Mouse (Mus musculus): Measurements from ENCODE around the gene Ticam1. TPM values are rescaled to one million over a fixed set of nuclear protein-coding genes. Genes with fewer than 3 reads are reported as not detected.

Gene Ticam1
- polyA plus RNA-seq, 1 experiment from 2014 or later, result 1.2 TPM

GRCm38 (mm10) chr17:56273986-56274385 lies 2.6 kb downstream of the Ticam1 start:
- no peak overlapping the region for H3K4me2 ChIP-seq
- H3K36me3 ChIP-seq, result no peaks in the 10 kb centered on the region
- H3K4me3 ChIP-seq (replicated peaks), result no peak overlapping the region
- no peak overlapping the region for H3K9ac ChIP-seq (replicated peaks)
- peaks cover 31% of the 10 kb centered on the region for H3K4me1 ChIP-seq
- no peak for ATAC-seq (ENCODE audit: low FRiP score)
- H3K9me3 ChIP-seq (replicated peaks), result no peaks in the 10 kb centered on the region
- 90% methylated on average over 5 of the region's 5 CpGs for WGBS
- H3K27ac ChIP-seq (replicated peaks), result no peak overlapping the region
- H3K27me3 ChIP-seq (replicated peaks), result no peaks in the 10 kb centered on the region

- no peak for ATAC-seq (ENCODE audit: low FRiP score)
- no peak overlapping the region for H3K4me2 ChIP-seq
Measured at GRCm38 (mm10) chr17:56273482-56273881, 3.1 kb downstream of the Ticam1 start.

GRCm38 (mm10) chr17:56272644-56273043 lies 3.9 kb downstream of the Ticam1 start:
- no peak for ATAC-seq (ENCODE audit: low FRiP score)
- 77% methylated on average over 3 of the region's 3 CpGs for WGBS
- no peak overlapping the region for H3K4me2 ChIP-seq
- H3K9me3 ChIP-seq (replicated peaks), result no peaks in the 10 kb centered on the region
- H3K4me1 ChIP-seq, result peaks cover 34% of the 10 kb centered on the region
- no peak overlapping the region for H3K27ac ChIP-seq (replicated peaks)
- H3K27me3 ChIP-seq (replicated peaks), result no peaks in the 10 kb centered on the region
- no peaks in the 10 kb centered on the region for H3K36me3 ChIP-seq
- no peak overlapping the region for H3K9ac ChIP-seq (replicated peaks)
- no peak overlapping the region for H3K4me3 ChIP-seq (replicated peaks)

More at GRCm38 (mm10) chr17:56273482-56273881, 3.1 kb downstream of the Ticam1 start:
- Histone ChIP-seq H3K9me3 (replicated peaks) (no peaks in the 10 kb centered on the region), H3K27me3 (replicated peaks) (no peaks in the 10 kb centered on the region), H3K36me3 (no peaks in the 10 kb centered on the region), H3K27ac (replicated peaks) (no peak overlapping the region), H3K4me1 (peaks cover 35% of the 10 kb centered on the region), H3K9ac (replicated peaks) (no peak overlapping the region), H3K4me3 (replicated peaks) (no peak overlapping the region)
- WGBS, result 85% methylated on average over 7 of the region's 7 CpGs

GRCm38 (mm10) chr17:56271609-56272253 lies 4.9 kb downstream of the Ticam1 start:
- Histone ChIP-seq H3K4me1 (peaks cover 25% of the 10 kb centered on the region), H3K36me3 (no peaks in the 10 kb centered on the region), H3K27ac (replicated peaks) (no peak overlapping the region), H3K9ac (replicated peaks) (no peak overlapping the region), H3K4me3 (replicated peaks) (no peak overlapping the region), H3K9me3 (replicated peaks) (no peaks in the 10 kb centered on the region), H3K4me2 (no peak overlapping the region), H3K27me3 (replicated peaks) (no peaks in the 10 kb centered on the region)
- no peak for ATAC-seq (ENCODE audit: low FRiP score)
- 91% methylated on average over 12 of the region's 12 CpGs for WGBS

- WGBS, result 81% methylated on average over 3 of the region's 3 CpGs
- peak overlapping the region; percentile 89 for H3K27ac ChIP-seq (replicated peaks)
Measured at GRCm38 (mm10) chr17:56269741-56270140, 6.8 kb downstream of the Ticam1 start.

GRCm38 (mm10) chr17:56269153-56269630 lies 7.4 kb downstream of the Ticam1 start:
- Histone ChIP-seq H3K4me3 (replicated peaks) (peak overlapping the region; percentile 42), H3K9ac (replicated peaks) (peak overlapping the region; percentile 55)

More at GRCm38 (mm10) chr17:56269741-56270140, 6.8 kb downstream of the Ticam1 start:
- ATAC-seq (ENCODE audit: low FRiP score), result peak; percentile 18
- H3K36me3 ChIP-seq, result peaks cover 5% of the 10 kb centered on the region
- H3K4me1 ChIP-seq, result peaks cover 19% of the 10 kb centered on the region
- peak overlapping the region; percentile 55 for H3K9ac ChIP-seq (replicated peaks)
- H3K4me2 ChIP-seq, result peak overlapping the region; percentile 76
- no peaks in the 10 kb centered on the region for H3K9me3 ChIP-seq (replicated peaks)
- peak overlapping the region; percentile 42 for H3K4me3 ChIP-seq (replicated peaks)
- H3K27me3 ChIP-seq (replicated peaks), result no peaks in the 10 kb centered on the region

GRCm38 (mm10) chr17:56266271-56266670 lies 10.3 kb downstream of the Ticam1 start:
- no peak for ATAC-seq (ENCODE audit: low FRiP score)
- H3K4me2 ChIP-seq, result no peak overlapping the region
- peaks cover 43% of the 10 kb centered on the region for H3K4me1 ChIP-seq
- WGBS, result 77% methylated on average over 3 of the region's 3 CpGs
- H3K36me3 ChIP-seq, result peaks cover 25% of the 10 kb centered on the region
- no peaks in the 10 kb centered on the region for H3K27me3 ChIP-seq (replicated peaks)
- H3K9ac ChIP-seq (replicated peaks), result no peak overlapping the region
- no peak overlapping the region for H3K27ac ChIP-seq (replicated peaks)
- H3K9me3 ChIP-seq (replicated peaks), result no peaks in the 10 kb centered on the region
- no peak overlapping the region for H3K4me3 ChIP-seq (replicated peaks)

More at GRCm38 (mm10) chr17:56269153-56269630, 7.4 kb downstream of the Ticam1 start:
- WGBS, result 15% methylated on average over 12 of the region's 12 CpGs
- peaks cover 23% of the 10 kb centered on the region for H3K4me1 ChIP-seq
- H3K27ac ChIP-seq (replicated peaks), result peak overlapping the region; percentile 89
- H3K36me3 ChIP-seq, result peaks cover 5% of the 10 kb centered on the region
- H3K9me3 ChIP-seq (replicated peaks), result no peaks in the 10 kb centered on the region
- peak overlapping the region; percentile 76 for H3K4me2 ChIP-seq
- ATAC-seq (ENCODE audit: low FRiP score), result peak; percentile 86
- H3K27me3 ChIP-seq (replicated peaks), result no peaks in the 10 kb centered on the region

GRCm38 (mm10) chr17:56265869-56266268 lies 10.7 kb downstream of the Ticam1 start:
- H3K27ac ChIP-seq (replicated peaks), result no peak overlapping the region
- no peak overlapping the region for H3K4me3 ChIP-seq (replicated peaks)
- no peak overlapping the region for H3K9ac ChIP-seq (replicated peaks)
- H3K4me1 ChIP-seq, result peaks cover 47% of the 10 kb centered on the region
- no peaks in the 10 kb centered on the region for H3K9me3 ChIP-seq (replicated peaks)
- no peak overlapping the region for H3K4me2 ChIP-seq
- no peaks in the 10 kb centered on the region for H3K27me3 ChIP-seq (replicated peaks)
- no peak for ATAC-seq (ENCODE audit: low FRiP score)
- peaks cover 28% of the 10 kb centered on the region for H3K36me3 ChIP-seq
- WGBS, result 88% methylated on average over 3 of the region's 3 CpGs

- peaks cover 32% of the 10 kb centered on the region for H3K36me3 ChIP-seq
- H3K4me1 ChIP-seq, result peaks cover 55% of the 10 kb centered on the region
- no peak overlapping the region for H3K4me2 ChIP-seq
Measured at GRCm38 (mm10) chr17:56265011-56265410, 11.6 kb downstream of the Ticam1 start.

GRCm38 (mm10) chr17:56264020-56264419 lies 12.6 kb downstream of the Ticam1 start:
- Histone ChIP-seq H3K36me3 (peaks cover 41% of the 10 kb centered on the region), H3K4me2 (no peak overlapping the region)
- ATAC-seq (ENCODE audit: low FRiP score), result peak; percentile 76

More at GRCm38 (mm10) chr17:56265011-56265410, 11.6 kb downstream of the Ticam1 start:
- no peak for ATAC-seq (ENCODE audit: low FRiP score)
- no peak overlapping the region for H3K9ac ChIP-seq (replicated peaks)
- H3K9me3 ChIP-seq (replicated peaks), result no peaks in the 10 kb centered on the region
- H3K27ac ChIP-seq (replicated peaks), result no peak overlapping the region
- WGBS, result 81% methylated on average over 4 of the region's 4 CpGs
- no peaks in the 10 kb centered on the region for H3K27me3 ChIP-seq (replicated peaks)
- no peak overlapping the region for H3K4me3 ChIP-seq (replicated peaks)

GRCm38 (mm10) chr17:56262645-56263094 lies 13.9 kb downstream of the Ticam1 start:
- Histone ChIP-seq H3K4me1 (peaks cover 67% of the 10 kb centered on the region), H3K27me3 (replicated peaks) (no peaks in the 10 kb centered on the region), H3K4me2 (no peak overlapping the region), H3K9me3 (replicated peaks) (no peaks in the 10 kb centered on the region), H3K27ac (replicated peaks) (no peak overlapping the region), H3K4me3 (replicated peaks) (no peak overlapping the region), H3K9ac (replicated peaks) (no peak overlapping the region), H3K36me3 (peaks cover 48% of the 10 kb centered on the region)
- 91% methylated on average over 3 of the region's 3 CpGs for WGBS
- no peak for ATAC-seq (ENCODE audit: low FRiP score)

More at GRCm38 (mm10) chr17:56264020-56264419, 12.6 kb downstream of the Ticam1 start:
- Histone ChIP-seq H3K27ac (replicated peaks) (no peak overlapping the region), H3K9ac (replicated peaks) (no peak overlapping the region), H3K4me3 (replicated peaks) (no peak overlapping the region), H3K4me1 (peaks cover 57% of the 10 kb centered on the region), H3K27me3 (replicated peaks) (no peaks in the 10 kb centered on the region), H3K9me3 (replicated peaks) (no peaks in the 10 kb centered on the region)
- WGBS, result 22% methylated on average over 8 of the region's 8 CpGs

GRCm38 (mm10) chr17:56261166-56261565 lies 15.4 kb downstream of the Ticam1 start:
- Histone ChIP-seq H3K27me3 (replicated peaks) (no peaks in the 10 kb centered on the region), H3K27ac (replicated peaks) (no peak overlapping the region), H3K4me2 (peak overlapping the region; percentile 15; the same call in 1 of the 2 replicates), H3K36me3 (peaks cover 48% of the 10 kb centered on the region), H3K9ac (replicated peaks) (no peak overlapping the region; the same call in 1 of the 2 replicates), H3K9me3 (replicated peaks) (no peaks in the 10 kb centered on the region), H3K4me3 (replicated peaks) (no peak overlapping the region), H3K4me1 (peaks cover 72% of the 10 kb centered on the region)
- 73% methylated on average over 3 of the region's 3 CpGs for WGBS
- ATAC-seq (ENCODE audit: low FRiP score), result no peak
